Mouse (Mus musculus): ENCODE data around the gene Zfp710. TPM values are rescaled to one million over a fixed set of nuclear protein-coding genes. Genes with fewer than 3 reads are reported as not detected.

Zfp710 gene
- polyA plus RNA-seq, 1 experiment from 2014 or later: 31.3 TPM

- 78% methylated on average over 13 of the region's 13 CpGs for whole genome bisulfite sequencing
- DNase-seq (ENCODE audit: low spot score, missing footprints): no peak
- H3K9ac ChIP-seq (ENCODE audit: low read length): no peak overlapping the region
- H3K36me3 ChIP-seq (ENCODE audit: control insufficient read depth, insufficient read depth, low read length): no peaks in the 10 kb centered on the region
- H3K27me3 ChIP-seq (ENCODE audit: control insufficient read depth, insufficient read depth, low read length): no peaks in the 10 kb centered on the region
- peaks cover 57% of the 10 kb centered on the region for H3K4me1 ChIP-seq (ENCODE audit: control insufficient read depth, insufficient read depth, low read length)
- no peak overlapping the region for H3K4me2 ChIP-seq
- no peak overlapping the region for H3K4me3 ChIP-seq (ENCODE audit: low read depth, low read length)
- no peak for ATAC-seq (ENCODE audit: low FRiP score)
- peak overlapping the region; percentile 25; the same call in 1 of the 2 replicates for H3K27ac ChIP-seq (ENCODE audit: low read depth, low read length)
- H3K9me3 ChIP-seq (ENCODE audit: control insufficient read depth, low read length): no peaks in the 10 kb centered on the region
These were observed 34.6 kb downstream of the Zfp710 start for GRCm38 (mm10) chr7:80059064-80059838.

GRCm38 (mm10) chr7:80060012-80060778, 35.6 kb downstream of the Zfp710 start:
- no peaks in the 10 kb centered on the region for H3K9me3 ChIP-seq (ENCODE audit: control insufficient read depth, low read length)
- no peak overlapping the region for H3K27ac ChIP-seq (ENCODE audit: low read depth, low read length)
- ATAC-seq (ENCODE audit: low FRiP score) (no peak), DNase-seq (ENCODE audit: low spot score, missing footprints) (no peak)
- H3K4me1 ChIP-seq (ENCODE audit: control insufficient read depth, insufficient read depth, low read length): peaks cover 61% of the 10 kb centered on the region
- no peak overlapping the region for H3K4me2 ChIP-seq
- no peak overlapping the region for H3K4me3 ChIP-seq (ENCODE audit: low read depth, low read length)
- no peak overlapping the region for H3K9ac ChIP-seq (ENCODE audit: low read length)
- H3K36me3 ChIP-seq (ENCODE audit: control insufficient read depth, insufficient read depth, low read length): no peaks in the 10 kb centered on the region
- H3K27me3 ChIP-seq (ENCODE audit: control insufficient read depth, insufficient read depth, low read length): no peaks in the 10 kb centered on the region
- WGBS: 91% methylated on average over 10 of the region's 10 CpGs

GRCm38 (mm10) chr7:80062083-80062826, 37.6 kb downstream of the Zfp710 start:
- 88% methylated on average over 17 of the region's 17 CpGs for WGBS
- H3K9me3 ChIP-seq (ENCODE audit: control insufficient read depth, low read length): no peaks in the 10 kb centered on the region
- H3K27ac ChIP-seq (ENCODE audit: low read depth, low read length): no peak overlapping the region
- no peaks in the 10 kb centered on the region for H3K27me3 ChIP-seq (ENCODE audit: control insufficient read depth, insufficient read depth, low read length)
- ATAC-seq (ENCODE audit: low FRiP score) (no peak), DNase-seq (ENCODE audit: low spot score, missing footprints) (no peak)
- no peak overlapping the region for H3K9ac ChIP-seq (ENCODE audit: low read length)
- H3K4me1 ChIP-seq (ENCODE audit: control insufficient read depth, insufficient read depth, low read length): peaks cover 54% of the 10 kb centered on the region
- no peak overlapping the region for H3K4me3 ChIP-seq (ENCODE audit: low read depth, low read length)
- H3K36me3 ChIP-seq (ENCODE audit: control insufficient read depth, insufficient read depth, low read length): no peaks in the 10 kb centered on the region
- H3K4me2 ChIP-seq: no peak overlapping the region

GRCm38 (mm10) chr7:80063244-80063643, 38.6 kb downstream of the Zfp710 start:
- Histone ChIP-seq H3K4me2 (0 out of 2 replicates have a peak overlapping the region, but pooled peaks have one; percentile 0), H3K36me3 (ENCODE audit: control insufficient read depth, insufficient read depth, low read length) (no peaks in the 10 kb centered on the region), H3K27me3 (ENCODE audit: control insufficient read depth, insufficient read depth, low read length) (no peaks in the 10 kb centered on the region), H3K9me3 (ENCODE audit: control insufficient read depth, low read length) (no peaks in the 10 kb centered on the region), H3K27ac (ENCODE audit: low read depth, low read length) (peak overlapping the region; percentile 65), H3K4me3 (ENCODE audit: low read depth, low read length) (no peak overlapping the region), H3K9ac (ENCODE audit: low read length) (peak overlapping the region; percentile 25; the same call in 1 of the 2 replicates), H3K4me1 (ENCODE audit: control insufficient read depth, insufficient read depth, low read length) (peaks cover 48% of the 10 kb centered on the region)
- ATAC-seq (ENCODE audit: low FRiP score): peak; percentile 37; the same call in 1 of the 2 replicates
- 69% methylated on average over 5 of the region's 5 CpGs for WGBS
- DNase-seq (ENCODE audit: low spot score, missing footprints): no peak

GRCm38 (mm10) chr7:80063902-80064736, 39.5 kb downstream of the Zfp710 start:
- no peaks in the 10 kb centered on the region for H3K36me3 ChIP-seq (ENCODE audit: control insufficient read depth, insufficient read depth, low read length)
- peak overlapping the region; percentile 65; the same call in 1 of the 2 replicates for H3K27ac ChIP-seq (ENCODE audit: low read depth, low read length)
- H3K9ac ChIP-seq (ENCODE audit: low read length): no peak overlapping the region
- no peak overlapping the region for H3K4me2 ChIP-seq
- H3K9me3 ChIP-seq (ENCODE audit: control insufficient read depth, low read length): no peaks in the 10 kb centered on the region
- ATAC-seq (ENCODE audit: low FRiP score) (no peak), DNase-seq (ENCODE audit: low spot score, missing footprints) (no peak)
- 59% methylated on average over 15 of the region's 15 CpGs for WGBS
- peaks cover 44% of the 10 kb centered on the region for H3K4me1 ChIP-seq (ENCODE audit: control insufficient read depth, insufficient read depth, low read length)
- H3K4me3 ChIP-seq (ENCODE audit: low read depth, low read length): no peak overlapping the region
- H3K27me3 ChIP-seq (ENCODE audit: control insufficient read depth, insufficient read depth, low read length): no peaks in the 10 kb centered on the region

- peaks cover 54% of the 10 kb centered on the region for H3K4me1 ChIP-seq (ENCODE audit: control insufficient read depth, insufficient read depth, low read length)
- H3K27me3 ChIP-seq (ENCODE audit: control insufficient read depth, insufficient read depth, low read length): no peaks in the 10 kb centered on the region
- H3K4me3 ChIP-seq (ENCODE audit: low read depth, low read length): no peak overlapping the region
- no peak overlapping the region for H3K27ac ChIP-seq (ENCODE audit: low read depth, low read length)
- no peak for ATAC-seq (ENCODE audit: low FRiP score)
- DNase-seq (ENCODE audit: low spot score, missing footprints): no peak
- H3K9me3 ChIP-seq (ENCODE audit: control insufficient read depth, low read length): no peaks in the 10 kb centered on the region
- no peaks in the 10 kb centered on the region for H3K36me3 ChIP-seq (ENCODE audit: control insufficient read depth, insufficient read depth, low read length)
- H3K9ac ChIP-seq (ENCODE audit: low read length): no peak overlapping the region
- WGBS: 90% methylated on average over 3 of the region's 3 CpGs
- no peak overlapping the region for H3K4me2 ChIP-seq
These were observed 40.6 kb downstream of the Zfp710 start for GRCm38 (mm10) chr7:80065250-80065649.

- Histone ChIP-seq H3K27ac (ENCODE audit: low read depth, low read length) (no peak overlapping the region), H3K4me1 (ENCODE audit: control insufficient read depth, insufficient read depth, low read length) (peaks cover 62% of the 10 kb centered on the region)
These were observed 42.3 kb downstream of the Zfp710 start for GRCm38 (mm10) chr7:80066675-80067455.

GRCm38 (mm10) chr7:80068341-80068740, 43.7 kb downstream of the Zfp710 start:
- no peaks in the 10 kb centered on the region for H3K27me3 ChIP-seq (ENCODE audit: control insufficient read depth, insufficient read depth, low read length)
- 59% methylated on average over 5 of the region's 7 CpGs for WGBS
- DNase-seq (ENCODE audit: low spot score, missing footprints): no peak
- H3K27ac ChIP-seq (ENCODE audit: low read depth, low read length): no peak overlapping the region
- H3K9ac ChIP-seq (ENCODE audit: low read length): no peak overlapping the region
- H3K36me3 ChIP-seq (ENCODE audit: control insufficient read depth, insufficient read depth, low read length): no peaks in the 10 kb centered on the region
- no peak overlapping the region for H3K4me3 ChIP-seq (ENCODE audit: low read depth, low read length)
- peaks cover 55% of the 10 kb centered on the region for H3K4me1 ChIP-seq (ENCODE audit: control insufficient read depth, insufficient read depth, low read length)
- H3K9me3 ChIP-seq (ENCODE audit: control insufficient read depth, low read length): no peaks in the 10 kb centered on the region
- no peak for ATAC-seq (ENCODE audit: low FRiP score)
- no peak overlapping the region for H3K4me2 ChIP-seq

More at GRCm38 (mm10) chr7:80066675-80067455, 42.3 kb downstream of the Zfp710 start:
- H3K4me2 ChIP-seq: no peak overlapping the region
- no peak for ATAC-seq (ENCODE audit: low FRiP score)
- H3K9ac ChIP-seq (ENCODE audit: low read length): no peak overlapping the region
- H3K4me3 ChIP-seq (ENCODE audit: low read depth, low read length): no peak overlapping the region
- no peaks in the 10 kb centered on the region for H3K36me3 ChIP-seq (ENCODE audit: control insufficient read depth, insufficient read depth, low read length)
- 83% methylated on average over 13 of the region's 13 CpGs for WGBS
- H3K9me3 ChIP-seq (ENCODE audit: control insufficient read depth, low read length): no peaks in the 10 kb centered on the region
- H3K27me3 ChIP-seq (ENCODE audit: control insufficient read depth, insufficient read depth, low read length): no peaks in the 10 kb centered on the region
- DNase-seq (ENCODE audit: low spot score, missing footprints): no peak
